Mouse (Mus musculus): ENCODE measurements around the gene Ush2a. TPM values are rescaled to one million over a fixed set of nuclear protein-coding genes. Genes with fewer than 3 reads are reported as not detected.

Gene Ush2a
- polyA plus RNA-seq, 1 experiment from 2014 or later, result 0.09 TPM

GRCm38 (mm10) chr1:188316574-188316973 is 54.8 kb downstream of the Ush2a start:
- Histone ChIP-seq H3K4me1 (peaks cover 8% of the 10 kb centered on the region; the same call in 1 of the 2 replicates), H3K27ac (no peak overlapping the region), H3K4me3 (no peak overlapping the region), H3K27me3 (ENCODE audit: poor library complexity, severe bottlenecking) (no peaks in the 10 kb centered on the region), H3K9me3 (no peaks in the 10 kb centered on the region), H3K36me3 (replicated peaks) (no peaks in the 10 kb centered on the region)
- WGBS, result 92% methylated on average over 5 of the region's 5 CpGs
- DNase-seq (ENCODE audit: extremely low spot score, low spot score), result no peak

GRCm38 (mm10) chr1:188320204-188320603 is 58.4 kb downstream of the Ush2a start:
- Histone ChIP-seq H3K27ac (no peak overlapping the region), H3K4me3 (no peak overlapping the region), H3K36me3 (replicated peaks) (no peaks in the 10 kb centered on the region), H3K9me3 (no peaks in the 10 kb centered on the region), H3K4me1 (peaks cover 8% of the 10 kb centered on the region; the same call in 1 of the 2 replicates), H3K27me3 (ENCODE audit: poor library complexity, severe bottlenecking) (no peaks in the 10 kb centered on the region)
- 72% methylated on average over 4 of the region's 4 CpGs for WGBS
- no peak for DNase-seq (ENCODE audit: extremely low spot score, low spot score)

DNA sequence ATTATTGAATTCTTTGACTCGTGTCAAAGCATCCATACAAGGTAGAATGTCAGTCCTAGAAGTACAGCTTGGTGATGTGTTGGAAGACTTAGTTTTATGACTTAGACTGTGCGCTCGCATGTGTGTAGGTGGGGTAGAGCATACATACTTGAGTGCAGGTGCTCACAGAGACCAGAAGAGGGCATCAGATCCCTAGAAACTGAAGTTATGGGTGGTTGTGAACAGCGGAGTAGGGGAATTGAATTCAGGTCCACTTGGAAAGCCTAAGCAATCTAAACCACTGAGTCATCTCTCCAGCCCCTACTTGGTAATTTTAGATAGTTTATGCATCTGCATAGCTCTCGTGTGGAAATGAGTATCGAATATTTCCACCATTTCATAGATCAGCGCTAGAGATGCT is 59.7 kb downstream of the Ush2a start:
- Histone ChIP-seq H3K9me3 (no peaks in the 10 kb centered on the region), H3K27me3 (ENCODE audit: poor library complexity, severe bottlenecking) (no peaks in the 10 kb centered on the region), H3K4me3 (no peak overlapping the region), H3K4me1 (peaks cover 8% of the 10 kb centered on the region; the same call in 1 of the 2 replicates), H3K36me3 (replicated peaks) (no peaks in the 10 kb centered on the region), H3K27ac (no peak overlapping the region)
- 84% methylated on average over 7 of the region's 7 CpGs for WGBS
- DNase-seq (ENCODE audit: extremely low spot score, low spot score), result no peak

DNA sequence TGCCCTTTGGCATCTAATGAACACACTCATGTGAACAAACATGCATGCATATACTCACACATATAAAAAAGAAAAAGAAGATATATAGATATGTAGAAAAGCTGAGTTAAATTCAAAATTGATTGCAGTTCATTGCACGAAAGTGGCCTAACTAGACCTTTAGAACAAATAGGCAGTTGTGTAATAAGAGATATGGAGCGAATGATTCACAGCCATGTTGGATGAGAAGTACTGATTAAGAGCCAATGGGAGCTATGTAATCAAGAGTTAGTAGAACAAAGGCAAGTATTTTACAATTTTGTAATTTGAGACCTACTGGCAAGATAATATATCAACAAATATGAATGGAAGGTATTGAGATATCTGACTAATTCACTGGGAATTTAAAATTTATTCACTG is 68.6 kb downstream of the Ush2a start:
- Histone ChIP-seq H3K36me3 (replicated peaks) (no peaks in the 10 kb centered on the region), H3K27ac (no peak overlapping the region), H3K4me3 (no peak overlapping the region), H3K27me3 (ENCODE audit: poor library complexity, severe bottlenecking) (no peaks in the 10 kb centered on the region), H3K9me3 (no peaks in the 10 kb centered on the region), H3K4me1 (peaks cover 10% of the 10 kb centered on the region)
- WGBS, result 96% methylated on average over 2 of the region's 2 CpGs
- no peak for DNase-seq (ENCODE audit: extremely low spot score, low spot score)

- H3K27me3 ChIP-seq (ENCODE audit: poor library complexity, severe bottlenecking), result no peaks in the 10 kb centered on the region
- no peak overlapping the region for H3K27ac ChIP-seq
- H3K4me1 ChIP-seq, result peaks cover 10% of the 10 kb centered on the region
- H3K36me3 ChIP-seq (replicated peaks), result no peaks in the 10 kb centered on the region
- H3K9me3 ChIP-seq, result no peaks in the 10 kb centered on the region
- H3K4me3 ChIP-seq, result no peak overlapping the region
- no peak for DNase-seq (ENCODE audit: extremely low spot score, low spot score)
- WGBS, result 78% methylated on average over 2 of the region's 2 CpGs
Observed at GRCm38 (mm10) chr1:188333936-188334335, 72.1 kb downstream of the Ush2a start.

DNA sequence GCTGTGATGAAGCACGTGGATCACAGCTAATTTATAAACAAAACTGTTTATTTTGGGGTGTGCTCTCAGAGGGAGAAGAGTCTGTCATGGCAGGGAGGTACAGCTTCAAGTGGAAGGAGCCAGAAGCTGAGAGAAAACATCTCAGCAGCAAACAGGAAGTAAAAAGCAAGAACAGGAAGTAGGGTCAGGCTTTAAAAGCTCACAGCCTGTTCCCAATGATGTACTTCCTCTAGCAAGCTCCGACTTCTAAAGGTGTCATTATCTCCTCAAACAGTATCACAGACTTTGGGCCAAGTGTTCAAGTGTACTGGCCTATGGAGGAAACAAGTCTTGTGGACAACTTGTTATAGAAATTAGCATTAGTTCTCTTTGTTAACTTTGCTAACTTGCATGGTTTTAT is 85.9 kb downstream of the Ush2a start:
- no peak for DNase-seq (ENCODE audit: extremely low spot score, low spot score)
- H3K4me1 ChIP-seq, result no peaks in the 10 kb centered on the region
- 70% methylated on average over 2 of the region's 2 CpGs for WGBS

DNA sequence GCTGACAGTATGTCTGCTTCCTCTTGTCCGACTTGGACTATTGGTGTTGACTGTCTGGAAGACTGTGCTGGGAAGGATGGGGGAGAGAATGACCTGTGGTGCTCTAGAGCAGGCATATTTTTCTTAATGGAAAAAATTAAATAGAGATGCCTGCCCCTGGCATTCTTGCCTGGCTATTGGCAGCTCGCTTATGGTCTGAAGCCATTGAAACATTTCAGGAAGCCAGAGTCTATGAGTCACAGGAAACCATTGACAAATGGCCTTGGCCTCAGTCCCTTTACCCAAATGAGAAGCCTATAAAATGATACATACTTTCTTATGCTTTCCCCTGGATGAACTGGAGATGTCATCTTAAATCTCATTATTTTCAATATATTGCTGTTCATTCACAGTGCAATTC is 92.9 kb downstream of the Ush2a start:
- no peaks in the 10 kb centered on the region for H3K36me3 ChIP-seq (replicated peaks)
- 93% methylated on average over 2 of the region's 2 CpGs for WGBS
- DNase-seq (ENCODE audit: extremely low spot score, low spot score), result no peak
- no peak overlapping the region for H3K4me3 ChIP-seq
- no peaks in the 10 kb centered on the region for H3K27me3 ChIP-seq (ENCODE audit: poor library complexity, severe bottlenecking)
- H3K4me1 ChIP-seq, result no peaks in the 10 kb centered on the region
- H3K9me3 ChIP-seq, result no peaks in the 10 kb centered on the region
- H3K27ac ChIP-seq, result no peak overlapping the region

More for the DNA sequence above, 85.9 kb downstream of the Ush2a start:
- Histone ChIP-seq H3K9me3 (no peaks in the 10 kb centered on the region), H3K4me3 (no peak overlapping the region), H3K27me3 (ENCODE audit: poor library complexity, severe bottlenecking) (no peaks in the 10 kb centered on the region), H3K27ac (no peak overlapping the region), H3K36me3 (replicated peaks) (no peaks in the 10 kb centered on the region)

GRCm38 (mm10) chr1:188363548-188363947 is 101.7 kb downstream of the Ush2a start:
- no peaks in the 10 kb centered on the region for H3K4me1 ChIP-seq
- no peaks in the 10 kb centered on the region for H3K9me3 ChIP-seq
- no peaks in the 10 kb centered on the region for H3K27me3 ChIP-seq (ENCODE audit: poor library complexity, severe bottlenecking)
- H3K4me3 ChIP-seq, result no peak overlapping the region
- no peak overlapping the region for H3K27ac ChIP-seq
- H3K36me3 ChIP-seq (replicated peaks), result no peaks in the 10 kb centered on the region
- no peak for DNase-seq (ENCODE audit: extremely low spot score, low spot score)
- 93% methylated on average over 3 of the region's 3 CpGs for WGBS

DNA sequence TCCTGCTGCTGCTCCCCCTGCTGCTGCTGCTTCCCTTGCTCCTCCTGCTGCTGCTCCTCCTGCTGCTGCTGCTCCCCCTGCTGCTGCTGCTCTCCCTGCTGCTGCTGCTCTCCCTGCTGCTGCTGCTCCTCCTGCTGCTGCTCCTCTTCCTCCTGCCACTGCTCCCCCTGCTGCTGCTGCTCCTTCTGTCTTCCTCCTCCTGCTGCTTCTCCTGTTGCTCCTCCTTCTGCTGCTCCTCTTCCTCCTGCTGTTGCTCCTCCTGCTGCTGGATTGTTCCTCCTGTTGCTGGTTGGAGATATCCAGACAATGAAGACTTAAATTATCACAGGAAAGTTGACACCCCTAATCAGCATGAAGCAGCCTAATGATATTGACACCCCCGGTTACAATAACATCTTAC is 123.4 kb downstream of the Ush2a start:
- H3K27me3 ChIP-seq (ENCODE audit: poor library complexity, severe bottlenecking), result peaks cover 6% of the 10 kb centered on the region; the same call in 1 of the 2 replicates
- peaks cover 6% of the 10 kb centered on the region for H3K4me1 ChIP-seq
- H3K4me3 ChIP-seq, result no peak overlapping the region
- H3K36me3 ChIP-seq (replicated peaks), result no peaks in the 10 kb centered on the region
- peak overlapping the region; percentile 48; the same call in 1 of the 2 replicates for H3K27ac ChIP-seq
- DNase-seq (ENCODE audit: extremely low spot score, low spot score), result no peak
- 84% methylated on average over 1 of the region's 1 CpGs for WGBS
- no peaks in the 10 kb centered on the region for H3K9me3 ChIP-seq

GRCm38 (mm10) chr1:188385733-188386261 is 124.0 kb downstream of the Ush2a start:
- 83% methylated on average over 7 of the region's 7 CpGs for WGBS
- H3K4me1 ChIP-seq, result peaks cover 6% of the 10 kb centered on the region
- no peaks in the 10 kb centered on the region for H3K9me3 ChIP-seq
- DNase-seq (ENCODE audit: extremely low spot score, low spot score), result no peak
- H3K4me3 ChIP-seq, result no peak overlapping the region
- no peak overlapping the region for H3K27ac ChIP-seq
- peaks cover 6% of the 10 kb centered on the region; the same call in 1 of the 2 replicates for H3K27me3 ChIP-seq (ENCODE audit: poor library complexity, severe bottlenecking)
- H3K36me3 ChIP-seq (replicated peaks), result no peaks in the 10 kb centered on the region

GRCm38 (mm10) chr1:188387321-188387720 is 125.5 kb downstream of the Ush2a start:
- H3K9me3 ChIP-seq, result no peaks in the 10 kb centered on the region
- peaks cover 6% of the 10 kb centered on the region for H3K4me1 ChIP-seq
- H3K27me3 ChIP-seq (ENCODE audit: poor library complexity, severe bottlenecking), result peaks cover 6% of the 10 kb centered on the region; the same call in 1 of the 2 replicates
- H3K4me3 ChIP-seq, result no peak overlapping the region
- no peak for DNase-seq (ENCODE audit: extremely low spot score, low spot score)
- 87% methylated on average over 3 of the region's 3 CpGs for WGBS
- no peaks in the 10 kb centered on the region for H3K36me3 ChIP-seq (replicated peaks)
- H3K27ac ChIP-seq, result no peak overlapping the region

GRCm38 (mm10) chr1:188387820-188388471 is 126.1 kb downstream of the Ush2a start:
- WGBS, result 88% methylated on average over 2 of the region's 2 CpGs
- H3K4me1 ChIP-seq, result peaks cover 6% of the 10 kb centered on the region
- no peaks in the 10 kb centered on the region for H3K9me3 ChIP-seq
- no peaks in the 10 kb centered on the region for H3K36me3 ChIP-seq (replicated peaks)
- no peak overlapping the region for H3K27ac ChIP-seq
- DNase-seq (ENCODE audit: extremely low spot score, low spot score), result no peak
- H3K4me3 ChIP-seq, result no peak overlapping the region
- H3K27me3 ChIP-seq (ENCODE audit: poor library complexity, severe bottlenecking), result peaks cover 6% of the 10 kb centered on the region; the same call in 1 of the 2 replicates

GRCm38 (mm10) chr1:188390080-188390479 is 128.3 kb downstream of the Ush2a start:
- Histone ChIP-seq H3K27me3 (ENCODE audit: poor library complexity, severe bottlenecking) (0 out of 2 replicates have a peak, but pooled peaks cover 1% of the 10 kb centered on the region), H3K4me1 (peaks cover 2% of the 10 kb centered on the region), H3K9me3 (no peaks in the 10 kb centered on the region), H3K4me3 (no peak overlapping the region), H3K36me3 (replicated peaks) (no peaks in the 10 kb centered on the region), H3K27ac (no peak overlapping the region)
- DNase-seq (ENCODE audit: extremely low spot score, low spot score), result no peak
- WGBS, result 78% methylated on average over 6 of the region's 6 CpGs
